Mouse (Mus musculus): ENCODE measurements around the gene Fam187b.

- TF ChIP-seq CTCF (conservative IDR thresholded peaks at IDR 0.05 in 1 of 2, IDR thresholded peaks at IDR 0.05 in 1 of 2; ENCODE audit: low read depth in 2 of 2, low read length in 2 of 2) (no peak), ELF1 (IDR thresholded peaks at IDR 0.05; ENCODE audit: low read depth, low read length) (no peak), POLR2A (IDR thresholded peaks at IDR 0.05; ENCODE audit: low read depth, low read length) (no peak), RCOR1 (conservative IDR thresholded peaks at IDR 0.05; ENCODE audit: low read depth, low read length) (no peak), MYC (IDR thresholded peaks at IDR 0.05; ENCODE audit: low read depth, low read length) (no peak), HCFC1 (IDR thresholded peaks at IDR 0.05; ENCODE audit: low read depth, low read length) (no peak), ETS1 (conservative IDR thresholded peaks at IDR 0.05; ENCODE audit: low read depth, low read length) (no peak)
Measured at GRCm38 (mm10) chr7:30966657-30967056, 6.9 kb upstream of the Fam187b start.

Data from CH12.LX (cell line).